15 mouse cellular contexts compared by ENCODE assay signal in genomic region chr9:34155240-34156019, GRCm38 (mm10).
DNase-seq lines count a peak whose midpoint lies in the region; ATAC-seq lines count a peak whose summit lies in the region.
"Had no signal": no experiment of that assay in that cellular context is flagged by ENCODE, and none has a peak within 500 bp of the region (broad histone marks: within the 10 kb centered on the region; RNA-seq: fewer than 3 reads in every experiment).

No protein-coding gene starts in this region.

- no peak for DNase-seq in embryonic facial prominence, embryonic 10.5 days (ENCODE audit: low spot score)
- no peak for DNase-seq in neural tube, embryonic 10.5 days (ENCODE audit: extremely low spot score, low spot score)
- no peak for DNase-seq in layer of hippocampus, postnatal 36 days
- DNase-seq: cerebellum, adult 8-10 months; heart, postnatal 14 days; liver, postnatal 0 days; right cerebral cortex, adult 18-20 months; thymus, adult 18-20 months had no signal

- no peak overlapping the region for H3K4me3 ChIP-seq in embryonic facial prominence, embryonic 12.5 days
- H3K4me3 ChIP-seq in embryonic facial prominence, embryonic 10.5 days: no peak overlapping the region
- H3K4me3 ChIP-seq in neural tube, embryonic 12.5 days: no peak overlapping the region
- H3K4me3 ChIP-seq in limb, embryonic 12.5 days (replicated peaks): no peak overlapping the region
- H3K4me3 ChIP-seq: layer of hippocampus, adult 2 months had no signal

- H3K4me2 ChIP-seq in embryonic facial prominence, embryonic 12.5 days (replicated peaks): no peak overlapping the region
- no peak overlapping the region for H3K4me2 ChIP-seq in neural tube, embryonic 12.5 days (replicated peaks)
- peak overlapping the region; percentile 20 for H3K4me2 ChIP-seq in limb, embryonic 12.5 days

- no peaks in the 10 kb centered on the region for H3K9me3 ChIP-seq in embryonic facial prominence, embryonic 12.5 days
- no peaks in the 10 kb centered on the region for H3K9me3 ChIP-seq in embryonic facial prominence, embryonic 10.5 days
- H3K9me3 ChIP-seq in neural tube, embryonic 12.5 days: no peaks in the 10 kb centered on the region
- H3K9me3 ChIP-seq in limb, embryonic 12.5 days: no peaks in the 10 kb centered on the region

- 0 out of 2 replicates have a peak, but pooled peaks have one; percentile 56 for ATAC-seq in embryonic facial prominence, embryonic 12.5 days (ENCODE audit: insufficient number of reproducible peaks, insufficient read depth, low FRiP score, low TSS enrichment)
- ATAC-seq in neural tube, embryonic 12.5 days (ENCODE audit: low FRiP score, low read depth): peak; percentile 70
- ATAC-seq in limb, embryonic 12.5 days (ENCODE audit: insufficient number of reproducible peaks, insufficient read depth, low FRiP score, low TSS enrichment, low read depth): peak; percentile 81
- no peak for ATAC-seq in granulocyte monocyte progenitor cell, adult 5-6 weeks (replicated peaks; ENCODE audit: poor library complexity, severe bottlenecking)
- no peak for ATAC-seq in activated CD4-positive, CD25-positive, alpha-beta regulatory T cell, adult 4 months
- ATAC-seq: intestine, postnatal 0 days; liver, postnatal 0 days had no signal

- no peaks in the 10 kb centered on the region for H3K27me3 ChIP-seq in embryonic facial prominence, embryonic 12.5 days
- H3K27me3 ChIP-seq in embryonic facial prominence, embryonic 10.5 days (replicated peaks; ENCODE audit: low read depth, poor library complexity, severe bottlenecking): no peaks in the 10 kb centered on the region
- no peaks in the 10 kb centered on the region for H3K27me3 ChIP-seq in neural tube, embryonic 12.5 days (replicated peaks)
- H3K27me3 ChIP-seq in limb, embryonic 12.5 days: peaks cover 23% of the 10 kb centered on the region; the same call in 1 of the 2 replicates

- 62% methylated on average over 11 of the region's 11 CpGs for WGBS in embryonic facial prominence, embryonic 12.5 days
- WGBS in embryonic facial prominence, embryonic 10.5 days: 67% methylated on average over 11 of the region's 11 CpGs
- 60% methylated on average over 11 of the region's 11 CpGs for WGBS in neural tube, embryonic 12.5 days
- WGBS in limb, embryonic 12.5 days: 39% methylated on average over 11 of the region's 11 CpGs

- no peaks in the 10 kb centered on the region for H3K36me3 ChIP-seq in embryonic facial prominence, embryonic 12.5 days
- no peaks in the 10 kb centered on the region for H3K36me3 ChIP-seq in embryonic facial prominence, embryonic 10.5 days (replicated peaks)
- no peaks in the 10 kb centered on the region for H3K36me3 ChIP-seq in neural tube, embryonic 12.5 days
- no peaks in the 10 kb centered on the region for H3K36me3 ChIP-seq in limb, embryonic 12.5 days

- H3K4me1 ChIP-seq in embryonic facial prominence, embryonic 12.5 days: 0 out of 2 replicates have a peak, but pooled peaks cover 3% of the 10 kb centered on the region
- peaks cover 11% of the 10 kb centered on the region; the same call in 1 of the 2 replicates for H3K4me1 ChIP-seq in embryonic facial prominence, embryonic 10.5 days
- H3K4me1 ChIP-seq in neural tube, embryonic 12.5 days: no peaks in the 10 kb centered on the region
- H3K4me1 ChIP-seq in limb, embryonic 12.5 days (replicated peaks): peaks cover 14% of the 10 kb centered on the region

- H3K9ac ChIP-seq in embryonic facial prominence, embryonic 12.5 days: no peak overlapping the region
- H3K9ac ChIP-seq in neural tube, embryonic 12.5 days: no peak overlapping the region
- H3K9ac ChIP-seq in limb, embryonic 12.5 days (replicated peaks): no peak overlapping the region
- H3K9ac ChIP-seq: liver, postnatal 0 days had no signal

- no peak overlapping the region for H3K27ac ChIP-seq in embryonic facial prominence, embryonic 12.5 days
- H3K27ac ChIP-seq in embryonic facial prominence, embryonic 10.5 days (replicated peaks): no peak overlapping the region
- no peak overlapping the region for H3K27ac ChIP-seq in neural tube, embryonic 12.5 days
- peak overlapping the region; percentile 20; the same call in 1 of the 2 replicates for H3K27ac ChIP-seq in limb, embryonic 12.5 days
- H3K27ac ChIP-seq: layer of hippocampus, adult 2 months had no signal

Comparison
In these comparisons a context has a peak if more than half of its experiments do, and no peak if none do; other contexts are left out.
1. ATAC-seq: peak in embryonic facial prominence, embryonic 12.5 days (single experiment), neural tube, embryonic 12.5 days (single experiment) and limb, embryonic 12.5 days (single experiment); none in granulocyte monocyte progenitor cell, adult 5-6 weeks (single experiment) and activated CD4-positive, CD25-positive, alpha-beta regulatory T cell, adult 4 months (single experiment).